Mouse (Mus musculus) testis, adult 2 months (tissue): ENCODE data around the gene Ttc17.

Experiments
- CTCF ChIP-seq: fragments of 200-500 bp; IDR thresholded peaks from 2 replicates; pipeline ENCODE4 v1.5.1; 2012; ENCODE audit warnings: low read depth, mild to moderate bottlenecking, inconsistent platforms, low read length, moderate library complexity; ENCODE audit not compliant: control insufficient read depth, insufficient read depth, insufficient replicate concordance
- POLR2A ChIP-seq: fragments of 200-500 bp; IDR thresholded peaks from 2 replicates; pipeline ENCODE4 v1.6.1; 2012; ENCODE audit warnings: low read depth, mild to moderate bottlenecking, inconsistent platforms, low read length, moderate library complexity; ENCODE audit not compliant: control insufficient read depth

GRCm38 (mm10) chr2:94360398-94360973 lies 46.0 kb downstream of the Ttc17 start:
- no peak for TF ChIP-seq POLR2A
- no peak for TF ChIP-seq CTCF
